Mouse (Mus musculus): ENCODE data around the gene Zfp697.
"Not testable (repeated sequence)": the region's sequence is repeated elsewhere in the genome, so short reads cannot be mapped to it uniquely, and the experiment has no call there.

DNA sequence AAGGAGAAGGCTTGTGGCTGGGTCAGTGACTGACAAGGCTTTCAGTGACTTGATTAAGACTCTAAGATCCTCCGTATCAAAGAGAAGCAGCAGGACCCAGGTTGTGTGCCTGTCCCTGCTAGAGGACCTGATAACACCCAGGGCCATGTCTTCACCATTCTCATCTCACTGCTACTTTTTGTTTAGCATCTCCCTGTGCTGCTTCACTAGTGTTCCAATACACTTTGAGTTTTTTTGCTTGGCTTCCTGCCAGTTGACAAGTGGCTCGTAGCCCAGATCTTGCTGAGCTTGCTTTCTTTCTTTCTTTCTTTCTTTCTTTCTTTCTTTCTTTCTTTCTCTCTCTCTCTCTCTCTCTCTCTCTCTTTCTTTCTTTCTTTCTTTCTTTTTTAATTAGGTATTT is 87.1 kb downstream of the Zfp697 start:
- not testable (repeated sequence) for TF ChIP-seq FLI1 (IDR thresholded peaks at IDR 0.05; ENCODE audit: low read length); GATA1 (IDR thresholded peaks at IDR 0.05; ENCODE audit: borderline replicate concordance, low read length)

Measured in megakaryocyte, embryonic 14.5 days (primary cell).